Mouse (Mus musculus): ENCODE results near the gene Trappc2l. TPM values are rescaled to one million over a fixed set of nuclear protein-coding genes. Genes with fewer than 3 reads are reported as not detected.

Trappc2l gene
- polyA plus RNA-seq, 1 experiment from 2014 or later = 45.4 TPM

- 82% methylated on average over 6 of the region's 6 CpGs for WGBS
- H3K9me3 ChIP-seq (ENCODE audit: control insufficient read depth, low read length) = no peaks in the 10 kb centered on the region
- no peak overlapping the region for H3K9ac ChIP-seq (ENCODE audit: low read length)
- H3K4me1 ChIP-seq (ENCODE audit: control insufficient read depth, insufficient read depth, low read length) = peaks cover 26% of the 10 kb centered on the region
- no peak overlapping the region for H3K4me3 ChIP-seq (ENCODE audit: low read depth, low read length)
- ATAC-seq (ENCODE audit: insufficient number of reproducible peaks, low FRiP score, low TSS enrichment, low read depth) (no peak), DNase-seq (ENCODE audit: low spot score) (no peak)
- H3K27ac ChIP-seq (replicated peaks; ENCODE audit: low read depth, low read length) = no peak overlapping the region
- H3K36me3 ChIP-seq (ENCODE audit: control insufficient read depth, insufficient read depth, low read length) = no peaks in the 10 kb centered on the region
- H3K4me2 ChIP-seq (ENCODE audit: low read depth, severe bottlenecking) = no peak overlapping the region
- H3K27me3 ChIP-seq (ENCODE audit: control insufficient read depth, insufficient read depth, low read length) = no peaks in the 10 kb centered on the region
Measured at GRCm38 (mm10) chr8:122644175-122644954, 32.9 kb downstream of the Trappc2l start.

- no peak for DNase-seq (ENCODE audit: low spot score)
- Histone ChIP-seq H3K36me3 (ENCODE audit: control insufficient read depth, insufficient read depth, low read length) (no peaks in the 10 kb centered on the region), H3K4me3 (ENCODE audit: low read depth, low read length) (no peak overlapping the region), H3K9ac (ENCODE audit: low read length) (no peak overlapping the region), H3K4me1 (ENCODE audit: control insufficient read depth, insufficient read depth, low read length) (peaks cover 21% of the 10 kb centered on the region), H3K9me3 (ENCODE audit: control insufficient read depth, low read length) (no peaks in the 10 kb centered on the region), H3K27ac (replicated peaks; ENCODE audit: low read depth, low read length) (no peak overlapping the region), H3K27me3 (ENCODE audit: control insufficient read depth, insufficient read depth, low read length) (no peaks in the 10 kb centered on the region), H3K4me2 (ENCODE audit: low read depth, severe bottlenecking) (no peak overlapping the region)
- ATAC-seq (ENCODE audit: insufficient number of reproducible peaks, low FRiP score, low TSS enrichment, low read depth) = no peak
- 91% methylated on average over 16 of the region's 16 CpGs for WGBS
Measured at GRCm38 (mm10) chr8:122646337-122646736, 34.9 kb downstream of the Trappc2l start.

- H3K9me3 ChIP-seq (ENCODE audit: control insufficient read depth, low read length) = no peaks in the 10 kb centered on the region
- H3K9ac ChIP-seq (ENCODE audit: low read length) = no peak overlapping the region
- no peak overlapping the region for H3K27ac ChIP-seq (replicated peaks; ENCODE audit: low read depth, low read length)
- no peaks in the 10 kb centered on the region for H3K27me3 ChIP-seq (ENCODE audit: control insufficient read depth, insufficient read depth, low read length)
- peaks cover 40% of the 10 kb centered on the region for H3K4me1 ChIP-seq (ENCODE audit: control insufficient read depth, insufficient read depth, low read length)
- no peak overlapping the region for H3K4me3 ChIP-seq (ENCODE audit: low read depth, low read length)
- H3K4me2 ChIP-seq (ENCODE audit: low read depth, severe bottlenecking) = no peak overlapping the region
- ATAC-seq (ENCODE audit: insufficient number of reproducible peaks, low FRiP score, low TSS enrichment, low read depth) (peak; percentile 29; the same call in 1 of the 2 replicates), DNase-seq (ENCODE audit: low spot score) (peak; percentile 67)
- 18% methylated on average over 15 of the region's 15 CpGs for WGBS
- no peaks in the 10 kb centered on the region for H3K36me3 ChIP-seq (ENCODE audit: control insufficient read depth, insufficient read depth, low read length)
Measured at GRCm38 (mm10) chr8:122648192-122648970, 36.9 kb downstream of the Trappc2l start.

- Histone ChIP-seq H3K4me1 (ENCODE audit: control insufficient read depth, insufficient read depth, low read length) (peaks cover 51% of the 10 kb centered on the region), H3K9me3 (ENCODE audit: control insufficient read depth, low read length) (no peaks in the 10 kb centered on the region), H3K9ac (ENCODE audit: low read length) (no peak overlapping the region), H3K27me3 (ENCODE audit: control insufficient read depth, insufficient read depth, low read length) (no peaks in the 10 kb centered on the region), H3K27ac (replicated peaks; ENCODE audit: low read depth, low read length) (no peak overlapping the region), H3K4me2 (ENCODE audit: low read depth, severe bottlenecking) (no peak overlapping the region), H3K4me3 (ENCODE audit: low read depth, low read length) (no peak overlapping the region), H3K36me3 (ENCODE audit: control insufficient read depth, insufficient read depth, low read length) (no peaks in the 10 kb centered on the region)
- DNase-seq (ENCODE audit: low spot score) = peak; percentile 51
- WGBS = 69% methylated on average over 16 of the region's 16 CpGs
- ATAC-seq (ENCODE audit: insufficient number of reproducible peaks, low FRiP score, low TSS enrichment, low read depth) = no peak; the same call in 1 of the 2 replicates
Measured at GRCm38 (mm10) chr8:122651326-122651921, 40.0 kb downstream of the Trappc2l start.

GRCm38 (mm10) chr8:122652643-122653042 lies 41.2 kb downstream of the Trappc2l start:
- H3K4me2 ChIP-seq (ENCODE audit: low read depth, severe bottlenecking) = no peak overlapping the region
- H3K36me3 ChIP-seq (ENCODE audit: control insufficient read depth, insufficient read depth, low read length) = no peaks in the 10 kb centered on the region
- H3K27ac ChIP-seq (replicated peaks; ENCODE audit: low read depth, low read length) = no peak overlapping the region
- no peak overlapping the region for H3K9ac ChIP-seq (ENCODE audit: low read length)
- H3K27me3 ChIP-seq (ENCODE audit: control insufficient read depth, insufficient read depth, low read length) = no peaks in the 10 kb centered on the region
- ATAC-seq (ENCODE audit: insufficient number of reproducible peaks, low FRiP score, low TSS enrichment, low read depth) = no peak
- 66% methylated on average over 6 of the region's 6 CpGs for WGBS
- H3K9me3 ChIP-seq (ENCODE audit: control insufficient read depth, low read length) = no peaks in the 10 kb centered on the region
- no peak overlapping the region for H3K4me3 ChIP-seq (ENCODE audit: low read depth, low read length)
- H3K4me1 ChIP-seq (ENCODE audit: control insufficient read depth, insufficient read depth, low read length) = peaks cover 56% of the 10 kb centered on the region
- no peak for DNase-seq (ENCODE audit: low spot score)

- peaks cover 63% of the 10 kb centered on the region for H3K4me1 ChIP-seq (ENCODE audit: control insufficient read depth, insufficient read depth, low read length)
- no peaks in the 10 kb centered on the region for H3K36me3 ChIP-seq (ENCODE audit: control insufficient read depth, insufficient read depth, low read length)
- no peak overlapping the region for H3K4me2 ChIP-seq (ENCODE audit: low read depth, severe bottlenecking)
- 68% methylated on average over 7 of the region's 7 CpGs for WGBS
- DNase-seq (ENCODE audit: low spot score) (no peak), ATAC-seq (ENCODE audit: insufficient number of reproducible peaks, low FRiP score, low TSS enrichment, low read depth) (no peak)
- no peak overlapping the region for H3K27ac ChIP-seq (replicated peaks; ENCODE audit: low read depth, low read length)
- no peak overlapping the region for H3K4me3 ChIP-seq (ENCODE audit: low read depth, low read length)
- H3K27me3 ChIP-seq (ENCODE audit: control insufficient read depth, insufficient read depth, low read length) = no peaks in the 10 kb centered on the region
- H3K9ac ChIP-seq (ENCODE audit: low read length) = no peak overlapping the region
- H3K9me3 ChIP-seq (ENCODE audit: control insufficient read depth, low read length) = no peaks in the 10 kb centered on the region
Measured at GRCm38 (mm10) chr8:122654768-122655167, 43.3 kb downstream of the Trappc2l start.

GRCm38 (mm10) chr8:122656056-122656999 lies 44.9 kb downstream of the Trappc2l start:
- 91% methylated on average over 13 of the region's 13 CpGs for WGBS
- ATAC-seq (ENCODE audit: insufficient number of reproducible peaks, low FRiP score, low TSS enrichment, low read depth) = no peak
- Histone ChIP-seq H3K4me3 (ENCODE audit: low read depth, low read length) (no peak overlapping the region), H3K9me3 (ENCODE audit: control insufficient read depth, low read length) (no peaks in the 10 kb centered on the region), H3K36me3 (ENCODE audit: control insufficient read depth, insufficient read depth, low read length) (no peaks in the 10 kb centered on the region), H3K27me3 (ENCODE audit: control insufficient read depth, insufficient read depth, low read length) (no peaks in the 10 kb centered on the region), H3K4me1 (ENCODE audit: control insufficient read depth, insufficient read depth, low read length) (peaks cover 67% of the 10 kb centered on the region), H3K27ac (replicated peaks; ENCODE audit: low read depth, low read length) (no peak overlapping the region), H3K4me2 (ENCODE audit: low read depth, severe bottlenecking) (no peak overlapping the region), H3K9ac (ENCODE audit: low read length) (no peak overlapping the region)
- no peak for DNase-seq (ENCODE audit: low spot score)
